Mouse (Mus musculus) E14TG2a.4 (cell line): ENCODE data around the gene Tmem38a.

ENCODE experiments used
- H3K27me3 ChIP-seq: 2 replicates; pipeline ENCODE4 v1.6.1; 2014; ENCODE audit warnings: low read length, control low read depth; ENCODE audit not compliant: insufficient read depth
- H3K36me3 ChIP-seq: 2 replicates; pipeline ENCODE4 v1.6.1; 2014; ENCODE audit warnings: low read length, control low read depth; ENCODE audit not compliant: insufficient read depth
- H3K4me1 ChIP-seq: replicated peaks from 2 replicates; pipeline ENCODE4 v1.6.1; 2014; ENCODE audit warnings: low read depth, low read length, control low read depth
- H3K4me3 ChIP-seq: replicated peaks from 2 replicates; pipeline ENCODE4 v1.5.1; 2014; ENCODE audit warnings: mild to moderate bottlenecking, low read length
- H3K9me3 ChIP-seq: 2 replicates; pipeline ENCODE4 v1.6.1; 2014; ENCODE audit warnings: low read length, control low read depth
- CTCF ChIP-seq: conservative IDR thresholded peaks from 2 replicates; pipeline ENCODE4 v1.5.1; 2014; ENCODE audit warnings: low read length
- NANOG ChIP-seq: IDR thresholded peaks from 2 replicates; pipeline ENCODE4 v1.6.1; 2014; ENCODE audit warnings: borderline replicate concordance, low read length, mixed read lengths
- POU5F1 ChIP-seq: IDR thresholded peaks from 2 replicates; pipeline ENCODE4 v1.6.1; 2014; ENCODE audit warnings: low read length, borderline replicate concordance

Tmem38a gene

GRCm38 (mm10) chr8:72555770-72556169 lies 16.1 kb upstream of the Tmem38a start:
- Histone ChIP-seq H3K4me1 (peaks cover 76% of the 10 kb centered on the region), H3K4me3 (no peak overlapping the region), H3K27me3 (no peaks in the 10 kb centered on the region), H3K36me3 (peaks cover 31% of the 10 kb centered on the region), H3K9me3 (no peaks in the 10 kb centered on the region)
- TF ChIP-seq POU5F1 (no peak), NANOG (peak; percentile 81; the same call in 1 of the 2 replicates)

- Histone ChIP-seq H3K27me3 (no peaks in the 10 kb centered on the region), H3K4me1 (peaks cover 68% of the 10 kb centered on the region), H3K4me3 (no peak overlapping the region), H3K36me3 (peaks cover 57% of the 10 kb centered on the region), H3K9me3 (no peaks in the 10 kb centered on the region)
- TF ChIP-seq POU5F1 (no peak), CTCF (no peak), NANOG (peak; percentile 38; the same call in 1 of the 2 replicates)
Observed at GRCm38 (mm10) chr8:72561111-72561689, 10.7 kb upstream of the Tmem38a start.

- no peak for TF ChIP-seq POU5F1
- TF ChIP-seq NANOG = no peak
- TF ChIP-seq CTCF = no peak
- Histone ChIP-seq H3K27me3 (no peaks in the 10 kb centered on the region), H3K36me3 (peaks cover 77% of the 10 kb centered on the region), H3K4me3 (no peak overlapping the region), H3K9me3 (no peaks in the 10 kb centered on the region), H3K4me1 (peaks cover 63% of the 10 kb centered on the region)
Observed at GRCm38 (mm10) chr8:72565970-72566369, 5.9 kb upstream of the Tmem38a start.

- H3K27me3 ChIP-seq = no peaks in the 10 kb centered on the region
- peak within 1 kb of the TSS; percentile 94 for H3K4me3 ChIP-seq
- no peaks in the 10 kb centered on the region for H3K9me3 ChIP-seq
- TF ChIP-seq POU5F1 (no peak), NANOG (no peak), CTCF (no peak)
- peaks cover 42% of the 10 kb centered on the region for H3K4me1 ChIP-seq
- peaks cover 41% of the 10 kb centered on the region for H3K36me3 ChIP-seq
Observed at GRCm38 (mm10) chr8:72570633-72571610, 933 bp upstream of the Tmem38a start, which contains the start of gene Smim7. Gene Smim7 (minus strand): TSS chr8:72571088.

GRCm38 (mm10) chr8:72572507-72572906 lies 652 bp downstream of the Tmem38a start:
- peak overlapping the region; percentile 94 for H3K4me3 ChIP-seq
- H3K9me3 ChIP-seq = no peaks in the 10 kb centered on the region
- H3K36me3 ChIP-seq = peaks cover 25% of the 10 kb centered on the region
- H3K27me3 ChIP-seq = no peaks in the 10 kb centered on the region
- peaks cover 38% of the 10 kb centered on the region for H3K4me1 ChIP-seq
- TF ChIP-seq NANOG (no peak), POU5F1 (no peak)

- no peak for TF ChIP-seq POU5F1
- no peak for TF ChIP-seq NANOG
- TF ChIP-seq CTCF = no peak
- peaks cover 16% of the 10 kb centered on the region for H3K36me3 ChIP-seq
- H3K9me3 ChIP-seq = no peaks in the 10 kb centered on the region
- no peaks in the 10 kb centered on the region for H3K27me3 ChIP-seq
- H3K4me3 ChIP-seq = no peak overlapping the region
- H3K4me1 ChIP-seq = peaks cover 42% of the 10 kb centered on the region
Observed at GRCm38 (mm10) chr8:72573450-72573849, 1.6 kb downstream of the Tmem38a start.

- no peaks in the 10 kb centered on the region for H3K9me3 ChIP-seq
- H3K27me3 ChIP-seq = no peaks in the 10 kb centered on the region
- TF ChIP-seq CTCF = no peak
- TF ChIP-seq NANOG = no peak
- TF ChIP-seq POU5F1 = no peak
- H3K4me3 ChIP-seq = no peak overlapping the region
- peaks cover 39% of the 10 kb centered on the region for H3K4me1 ChIP-seq
- no peaks in the 10 kb centered on the region for H3K36me3 ChIP-seq
Observed at GRCm38 (mm10) chr8:72575915-72576314, 4.1 kb downstream of the Tmem38a start.

GRCm38 (mm10) chr8:72577266-72577665 lies 5.4 kb downstream of the Tmem38a start:
- Histone ChIP-seq H3K36me3 (no peaks in the 10 kb centered on the region), H3K4me3 (no peak overlapping the region), H3K4me1 (peaks cover 39% of the 10 kb centered on the region), H3K9me3 (no peaks in the 10 kb centered on the region), H3K27me3 (no peaks in the 10 kb centered on the region)
- TF ChIP-seq CTCF = peak; percentile 25; the same call in 1 of the 2 replicates
- TF ChIP-seq POU5F1 = no peak

GRCm38 (mm10) chr8:72577941-72578340 lies 6.1 kb downstream of the Tmem38a start:
- H3K4me1 ChIP-seq = peaks cover 38% of the 10 kb centered on the region
- H3K27me3 ChIP-seq = no peaks in the 10 kb centered on the region
- H3K9me3 ChIP-seq = no peaks in the 10 kb centered on the region
- no peak overlapping the region for H3K4me3 ChIP-seq
- no peak for TF ChIP-seq POU5F1
- TF ChIP-seq NANOG = no peak
- TF ChIP-seq CTCF = no peak
- 0 out of 2 replicates have a peak, but pooled peaks cover 2% of the 10 kb centered on the region for H3K36me3 ChIP-seq
